ENCODE assay signal across 21 mouse cellular contexts in the genomic region with DNA sequence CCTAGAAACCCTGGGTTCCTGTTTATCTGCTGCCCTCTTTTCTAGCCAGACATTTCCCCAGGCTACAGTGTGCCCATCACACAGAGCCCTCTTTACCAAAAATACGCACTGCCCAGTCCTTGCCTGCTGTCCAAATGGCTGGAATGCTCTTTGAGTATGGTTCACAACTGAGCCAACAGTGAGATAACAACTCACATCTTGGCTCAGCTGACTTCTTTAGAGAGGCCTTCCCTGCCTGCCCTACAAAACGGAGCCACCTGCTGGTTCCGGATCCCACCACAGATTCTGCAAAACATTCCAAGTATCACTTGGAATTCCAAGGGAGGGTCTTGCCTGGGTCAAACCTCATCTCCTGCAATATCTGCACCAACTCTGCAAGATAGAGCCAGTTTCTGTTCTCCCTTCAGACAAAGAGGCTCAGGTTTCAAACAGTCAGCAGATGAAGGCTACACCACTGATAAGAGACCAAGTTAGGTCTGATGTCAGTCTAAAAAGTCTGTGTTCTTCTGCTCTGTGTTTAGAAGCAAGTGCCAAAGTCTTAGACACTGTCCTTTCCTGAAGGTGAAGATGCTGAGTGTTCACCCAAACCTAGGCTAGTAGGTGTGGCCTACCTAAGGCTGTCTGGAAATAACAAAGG.
A peak's percentile ranks its signal among the peaks of the same experiment; 100 is the strongest.
DNase-seq lines count a peak whose midpoint lies in the region; ATAC-seq and TF ChIP-seq lines count a peak whose summit lies in the region.
"Had no signal": no experiment of that assay in that cellular context is flagged by ENCODE, and none has a peak within 500 bp of the region (broad histone marks: within the 10 kb centered on the region; RNA-seq: fewer than 3 reads in every experiment).

No protein-coding gene starts in this region.

- no peaks in the 10 kb centered on the region for H3K27me3 ChIP-seq in heart, adult 2 months (ENCODE audit: control insufficient read depth, insufficient read depth, low read length)
- no peaks in the 10 kb centered on the region for H3K27me3 ChIP-seq in heart, embryonic 11.5 days (ENCODE audit: control insufficient read depth, insufficient read depth, low read length)
- H3K27me3 ChIP-seq in MEL (ENCODE audit: control insufficient read depth in 1 of 2, insufficient read depth in 2 of 2, low read length in 2 of 2), result no peaks in the 10 kb centered on the region
- H3K27me3 ChIP-seq in heart, embryonic 13.5 days (replicated peaks), result no peaks in the 10 kb centered on the region
- no peaks in the 10 kb centered on the region for H3K27me3 ChIP-seq in neural tube, embryonic 15.5 days (replicated peaks)
- H3K27me3 ChIP-seq: CH12.LX; embryonic facial prominence, embryonic 13.5 days; forebrain, embryonic 12.5 days; intestine, embryonic 15.5 days had no signal

- no peak for TF ChIP-seq RAD21 in MEL (IDR thresholded peaks at IDR 0.05; ENCODE audit: low read depth, low read length)

- TF ChIP-seq POLR2A in heart, adult 2 months (IDR thresholded peaks at IDR 0.05; ENCODE audit: insufficient read depth, low read depth, low read length), result no peak
- TF ChIP-seq POLR2A in MEL (IDR thresholded peaks at IDR 0.05; ENCODE audit: control insufficient read depth in 1 of 2, insufficient read depth in 1 of 2, low read depth in 1 of 2, low read length in 2 of 2, poor library complexity in 1 of 2), result no peak

- DNase-seq in heart, adult 2 months, result peak in 1 of 2 experiments; percentile 58
- DNase-seq in MEL (ENCODE audit: low read depth, low spot score), result peak; percentile 71
- DNase-seq in heart, postnatal 10 days, result peak; percentile 60 to 66
- DNase-seq in gastrocnemius, postnatal 10 days, result no peak
- DNase-seq: adrenal gland, adult 2 months; adrenal gland, postnatal 25 days; cerebellum, adult 18-20 months; cerebellum, adult 9-11 months; cerebellum, postnatal 36 days; gastrocnemius, postnatal 25 days; kidney, adult 18-20 months had no signal

- no peak for ATAC-seq in heart, embryonic 11.5 days (replicated peaks; ENCODE audit: insufficient number of reproducible peaks, low FRiP score, low TSS enrichment)
- no peak for ATAC-seq in heart, embryonic 13.5 days (ENCODE audit: extremely low read depth, insufficient number of reproducible peaks, low FRiP score, low TSS enrichment)
- ATAC-seq in neural tube, embryonic 15.5 days (ENCODE audit: low FRiP score), result no peak
- ATAC-seq: forebrain, embryonic 16.5 days; intestine, embryonic 15.5 days had no signal

- no peaks in the 10 kb centered on the region for H3K36me3 ChIP-seq in heart, adult 2 months (ENCODE audit: control insufficient read depth, insufficient read depth, low read length)
- no peaks in the 10 kb centered on the region; the same call in 1 of the 2 replicates for H3K36me3 ChIP-seq in heart, embryonic 11.5 days (ENCODE audit: control insufficient read depth, insufficient read depth, low read length)
- H3K36me3 ChIP-seq in MEL (ENCODE audit: control insufficient read depth in 1 of 2, insufficient read depth in 2 of 2, low read length in 2 of 2), result peaks cover 1 to 4% of the 10 kb centered on the region in 2 experiments; a peak in 3 of 4 replicates
- peaks cover 9% of the 10 kb centered on the region for H3K36me3 ChIP-seq in heart, embryonic 13.5 days
- 0 out of 2 replicates have a peak, but pooled peaks cover 5% of the 10 kb centered on the region for H3K36me3 ChIP-seq in neural tube, embryonic 15.5 days
- H3K36me3 ChIP-seq: embryonic facial prominence, embryonic 13.5 days; intestine, embryonic 15.5 days had no signal

- 0 out of 2 replicates have a peak, but pooled peaks have one; percentile 39 for TF ChIP-seq EP300 in heart, adult 2 months (IDR thresholded peaks at IDR 0.05; ENCODE audit: insufficient read depth, low read depth, low read length)
- TF ChIP-seq EP300 in MEL (IDR thresholded peaks at IDR 0.05; ENCODE audit: low read depth in 1 of 2, low read length in 2 of 2), result peak; percentile 38 to 62; a peak in 3 of 4 replicates

- intact Hi-C loops in heart, adult 2 months (cut with DNase I), result no loop called here
- intact Hi-C loops in heart, postnatal 10 days (cut with DNase I), result no loop called here

- H3K27ac ChIP-seq in heart, adult 2 months, result peak overlapping the region; percentile 19; the same call in 1 of the 2 replicates
- no peak overlapping the region for H3K27ac ChIP-seq in heart, embryonic 11.5 days (ENCODE audit: low read depth, low read length)
- H3K27ac ChIP-seq in MEL (ENCODE audit: control insufficient read depth, low read depth, low read length), result 0 out of 2 replicates have a peak overlapping the region, but pooled peaks have one; percentile 5
- 0 out of 2 replicates have a peak overlapping the region, but pooled peaks have one; percentile 4 for H3K27ac ChIP-seq in heart, embryonic 13.5 days (replicated peaks)
- no peak overlapping the region for H3K27ac ChIP-seq in neural tube, embryonic 15.5 days (replicated peaks)
- H3K27ac ChIP-seq: embryonic facial prominence, embryonic 13.5 days; forebrain, embryonic 12.5 days; hindbrain, embryonic 10.5 days; hindbrain, embryonic 14.5 days; intestine, embryonic 15.5 days had no signal

- no peaks in the 10 kb centered on the region for H3K9me3 ChIP-seq in heart, embryonic 11.5 days (replicated peaks; ENCODE audit: control insufficient read depth, low read length)
- H3K9me3 ChIP-seq in MEL (replicated peaks; ENCODE audit: insufficient read depth, low read length), result no peaks in the 10 kb centered on the region
- 0 out of 2 replicates have a peak, but pooled peaks cover 5% of the 10 kb centered on the region for H3K9me3 ChIP-seq in heart, embryonic 13.5 days
- H3K9me3 ChIP-seq in neural tube, embryonic 15.5 days (replicated peaks), result no peaks in the 10 kb centered on the region
- H3K9me3 ChIP-seq: embryonic facial prominence, embryonic 13.5 days; hindbrain, embryonic 10.5 days; intestine, embryonic 15.5 days had no signal

- no peak overlapping the region for H3K4me3 ChIP-seq in heart, adult 2 months
- H3K4me3 ChIP-seq in heart, embryonic 11.5 days (ENCODE audit: low read depth, low read length), result no peak overlapping the region
- H3K4me3 ChIP-seq in MEL (ENCODE audit: control insufficient read depth in 1 of 2, insufficient read depth in 1 of 2, low read depth in 2 of 2, low read length in 2 of 2), result no peak overlapping the region
- H3K4me3 ChIP-seq in heart, embryonic 13.5 days, result no peak overlapping the region
- no peak overlapping the region for H3K4me3 ChIP-seq in neural tube, embryonic 15.5 days (replicated peaks)
- H3K4me3 ChIP-seq: embryonic facial prominence, embryonic 13.5 days; forebrain, embryonic 12.5 days; hindbrain, embryonic 10.5 days; intestine, embryonic 15.5 days had no signal

- no peak overlapping the region for H3K4me2 ChIP-seq in heart, embryonic 11.5 days
- H3K4me2 ChIP-seq in heart, embryonic 13.5 days, result no peak overlapping the region
- H3K4me2 ChIP-seq in neural tube, embryonic 15.5 days, result no peak overlapping the region
- H3K4me2 ChIP-seq: embryonic facial prominence, embryonic 13.5 days; forebrain, embryonic 12.5 days; hindbrain, embryonic 14.5 days; intestine, embryonic 15.5 days had no signal

- no peaks in the 10 kb centered on the region for H3K79me2 ChIP-seq in heart, adult 2 months (replicated peaks; ENCODE audit: control insufficient read depth, insufficient read depth, low read length)
- no peaks in the 10 kb centered on the region for H3K79me2 ChIP-seq in MEL (ENCODE audit: control insufficient read depth, insufficient read depth, low read length, poor library complexity)

- peak; percentile 67 for TF ChIP-seq CTCF in heart, adult 2 months (IDR thresholded peaks at IDR 0.05)
- TF ChIP-seq CTCF in MEL (IDR thresholded peaks at IDR 0.05 in 2 of 3, conservative IDR thresholded peaks at IDR 0.05 in 1 of 3; ENCODE audit: control insufficient read depth in 1 of 3, insufficient read depth in 1 of 3, low read depth in 2 of 3, low read length in 3 of 3, poor library complexity in 1 of 3, severe bottlenecking in 1 of 3), result no peak

- H3K9ac ChIP-seq in heart, adult 2 months (ENCODE audit: low read depth, low read length), result no peak overlapping the region
- H3K9ac ChIP-seq in heart, embryonic 11.5 days (ENCODE audit: low read depth, low read length), result no peak overlapping the region
- H3K9ac ChIP-seq in MEL (ENCODE audit: control insufficient read depth, low read depth, low read length, poor library complexity, severe bottlenecking), result no peak overlapping the region
- H3K9ac ChIP-seq in heart, embryonic 13.5 days, result no peak overlapping the region
- no peak overlapping the region for H3K9ac ChIP-seq in neural tube, embryonic 15.5 days (replicated peaks)
- H3K9ac ChIP-seq: embryonic facial prominence, embryonic 13.5 days; forebrain, embryonic 12.5 days; hindbrain, embryonic 14.5 days; intestine, embryonic 15.5 days had no signal

- no peaks in the 10 kb centered on the region; the same call in 1 of the 2 replicates for H3K4me1 ChIP-seq in heart, adult 2 months (ENCODE audit: control insufficient read depth, insufficient read depth, low read length)
- peaks cover 17% of the 10 kb centered on the region; the same call in 1 of the 2 replicates for H3K4me1 ChIP-seq in heart, embryonic 11.5 days (ENCODE audit: control insufficient read depth, insufficient read depth, low read length)
- peaks cover 5 to 12% of the 10 kb centered on the region in 2 experiments; a peak in 2 of 4 replicates for H3K4me1 ChIP-seq in MEL (ENCODE audit: control insufficient read depth in 1 of 2, insufficient read depth in 2 of 2, low read length in 2 of 2)
- H3K4me1 ChIP-seq in heart, embryonic 13.5 days, result peaks cover 26% of the 10 kb centered on the region
- H3K4me1 ChIP-seq in neural tube, embryonic 15.5 days, result no peaks in the 10 kb centered on the region
- H3K4me1 ChIP-seq: embryonic facial prominence, embryonic 13.5 days; forebrain, embryonic 12.5 days; intestine, embryonic 15.5 days had no signal

- 52% methylated on average over 3 of the region's 3 CpGs for WGBS in heart, adult 2 months
- WGBS in heart, embryonic 11.5 days (ENCODE audit: insufficient replicate concordance), result 62% methylated on average over 3 of the region's 3 CpGs
- 45% methylated on average over 3 of the region's 3 CpGs for WGBS in heart, embryonic 13.5 days
- 96% methylated on average over 3 of the region's 3 CpGs for WGBS in neural tube, embryonic 15.5 days

TF ChIP-seq in MEL, 35 proteins besides CTCF, POLR2A, EP300 and RAD21 (continues in another document):
- TF ChIP-seq ETS1 (IDR thresholded peaks at IDR 0.05; ENCODE audit: low read depth, low read length) (peak; percentile 40; the same call in 1 of the 2 replicates), TCF12 (IDR thresholded peaks at IDR 0.05; ENCODE audit: low read depth, low read length) (peak; percentile 10; the same call in 1 of the 2 replicates), TBP (IDR thresholded peaks at IDR 0.05; ENCODE audit: low read depth, low read length) (no peak), MYB (IDR thresholded peaks at IDR 0.05; ENCODE audit: low read depth, low read length) (no peak), SMC3 (IDR thresholded peaks at IDR 0.05; ENCODE audit: low read depth, low read length) (peak; percentile 5; the same call in 1 of the 2 replicates), SIN3A (IDR thresholded peaks at IDR 0.05; ENCODE audit: low read length) (0 out of 2 replicates have a peak, but pooled peaks have one; percentile 41), GATA1 (IDR thresholded peaks at IDR 0.05; ENCODE audit: low read depth, low read length) (peak; percentile 82), CHD2 (IDR thresholded peaks at IDR 0.05; ENCODE audit: low read length) (no peak)

Comparison
In these comparisons a context has a peak if more than half of its experiments do, and no peak if none do; other contexts are left out.
1. H3K27ac ChIP-seq: peak in heart, adult 2 months (single experiment), MEL (single experiment) and heart, embryonic 13.5 days (single experiment); none in heart, embryonic 11.5 days (single experiment) and neural tube, embryonic 15.5 days (single experiment).